Mouse (Mus musculus) midbrain, embryonic 16.5 days (tissue): Measurements from ENCODE around the gene Mrpl2. TPM values are rescaled to one million over a fixed set of nuclear protein-coding genes. Genes with fewer than 3 reads are reported as not detected.
A peak's percentile ranks its signal among the peaks of the same experiment; 100 is the strongest.

Experiments
- ATAC-seq: fragments of 200-750 bp; cut with Nextera tagmentation; 2 replicates; pipeline ENCODE4 v1.8.0; 2017; ENCODE audit warnings: moderate TSS enrichment
- H3K27ac ChIP-seq: fragments of 300-500 bp; sonication (generic); 2 replicates; pipeline ENCODE4 v1.5.1; 2014; ENCODE audit warnings: mild to moderate bottlenecking, low read length, mixed read lengths
- H3K27me3 ChIP-seq: fragments of 300-500 bp; sonication (generic); 2 replicates; pipeline ENCODE4 v1.6.1; 2014; ENCODE audit warnings: low read depth, low read length, mixed read lengths; ENCODE audit not compliant: control insufficient read depth, insufficient read depth
- H3K36me3 ChIP-seq: fragments of 300-500 bp; sonication (generic); 2 replicates; pipeline ENCODE4 v1.6.1; 2014; ENCODE audit warnings: mild to moderate bottlenecking, low read length, moderate library complexity, mixed read lengths; ENCODE audit not compliant: control insufficient read depth, insufficient read depth
- H3K4me1 ChIP-seq: fragments of 300-500 bp; sonication (generic); 2 replicates; pipeline ENCODE4 v1.6.1; 2014; ENCODE audit warnings: mild to moderate bottlenecking, low read length, mixed read lengths; ENCODE audit not compliant: control insufficient read depth, insufficient read depth
- H3K4me2 ChIP-seq: fragments of 300-500 bp; sonication (generic); 2 replicates; pipeline ENCODE4 v1.6.1; 2014; ENCODE audit warnings: mild to moderate bottlenecking, low read length, mixed read lengths
- H3K4me3 ChIP-seq: fragments of 300-500 bp; sonication (generic); 2 replicates; pipeline ENCODE4 v1.5.1; 2014; ENCODE audit warnings: low read depth, mild to moderate bottlenecking, low read length, moderate library complexity, mixed read lengths
- H3K9ac ChIP-seq: fragments of 300-500 bp; sonication (generic); 2 replicates; pipeline ENCODE4 v1.6.1; 2014; ENCODE audit warnings: low read depth, low read length, mixed read lengths
- H3K9me3 ChIP-seq: fragments of 300-500 bp; sonication (generic); replicated peaks from 2 replicates; pipeline ENCODE4 v1.6.1; 2014; ENCODE audit warnings: mild to moderate bottlenecking, low read length, mixed read lengths; ENCODE audit not compliant: control insufficient read depth, poor library complexity, severe bottlenecking
- WGBS: fragments of 180-500 bp; shearing (Covaris S2); extraction: QIAGEN DNeasy Blood & Tissue Kit; methylation state at CpG from one replicate; pipeline ENCODE4 v1.1.7; 2014; 5-methylcytosine and 5-hydroxymethylcytosine counted together
- polyA plus RNA-seq: library from polyadenylated mRNA; unstranded; fragments of >200 nt; fragmentation: Nextera tagmentation; extraction: Ambion mirVana; gene quantifications from 2 replicates; pipeline ENCODE4 v1.2.1, GENCODE M21; 2015

Mrpl2 gene
- polyA plus RNA-seq, 1 experiment from 2014 or later = 60.8 TPM

DNA sequence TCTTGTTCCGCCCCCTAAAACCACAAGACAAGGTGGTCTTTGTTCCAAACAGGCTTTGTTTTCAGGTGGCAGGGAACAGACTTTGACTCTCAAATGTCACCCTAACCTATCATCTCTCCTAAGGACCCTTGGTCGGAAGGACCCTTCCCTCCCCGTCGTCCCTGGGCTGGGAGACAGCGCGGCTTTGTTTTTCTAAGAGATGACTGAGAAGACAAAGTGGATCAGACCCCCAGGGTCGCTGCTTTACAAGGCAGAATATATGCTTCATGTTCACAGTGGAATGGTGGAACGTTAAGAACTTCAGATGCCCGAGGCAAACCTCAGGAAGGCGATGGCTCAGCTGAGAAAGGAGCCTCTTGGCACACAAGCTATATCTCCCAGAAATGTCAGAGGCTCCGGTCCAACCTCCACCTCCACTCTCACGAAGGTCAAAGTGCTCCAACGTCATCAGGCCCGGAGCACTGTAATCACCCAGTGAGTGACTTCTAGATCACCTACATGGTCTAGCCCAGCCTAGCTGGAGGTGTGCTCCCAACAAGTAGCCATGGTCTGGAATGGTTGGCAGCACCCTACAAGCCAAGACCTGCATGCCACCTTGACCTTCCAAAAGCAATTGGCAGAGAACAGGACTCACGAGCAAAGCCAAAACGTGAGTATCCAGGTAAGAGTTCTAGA, 26.2 kb upstream of the Mrpl2 start:
- 0 out of 2 replicates have a peak, but pooled peaks have one; percentile 22 for ATAC-seq
- Histone ChIP-seq H3K4me3 (no peak overlapping the region; the same call in 1 of the 2 replicates), H3K4me2 (peak overlapping the region; percentile 27), H3K9ac (peak overlapping the region; percentile 49; the same call in 1 of the 2 replicates), H3K27ac (peak overlapping the region; percentile 66), H3K4me1 (peaks cover 38% of the 10 kb centered on the region), H3K27me3 (no peaks in the 10 kb centered on the region), H3K36me3 (no peaks in the 10 kb centered on the region), H3K9me3 (no peaks in the 10 kb centered on the region)
- WGBS = 35% methylated on average over 16 of the region's 16 CpGs

DNA sequence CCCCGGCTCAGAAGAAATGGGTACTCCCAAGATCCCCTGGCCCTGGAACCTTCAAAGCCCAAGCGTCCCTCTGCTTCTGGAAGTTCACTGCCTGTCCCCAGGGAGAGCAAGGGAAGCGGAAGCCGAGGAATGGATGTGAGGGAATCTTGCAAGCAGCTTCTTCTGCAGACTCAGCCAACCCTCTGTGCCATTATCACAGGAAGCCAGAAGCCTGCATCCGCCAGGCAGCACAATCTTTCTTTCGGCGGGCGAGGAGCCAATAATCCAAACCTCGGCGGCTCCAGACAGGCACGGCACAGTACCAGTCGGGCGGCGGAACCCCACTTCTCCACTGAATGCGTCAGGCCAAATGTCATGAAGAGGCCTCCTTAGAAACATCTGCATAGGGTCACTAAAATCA, 24.7 kb upstream of the Mrpl2 start:
- no peak overlapping the region; the same call in 1 of the 2 replicates for H3K4me2 ChIP-seq
- H3K4me1 ChIP-seq = peaks cover 38% of the 10 kb centered on the region
- no peaks in the 10 kb centered on the region for H3K9me3 ChIP-seq
- H3K27me3 ChIP-seq = no peaks in the 10 kb centered on the region
- H3K36me3 ChIP-seq = no peaks in the 10 kb centered on the region
- H3K27ac ChIP-seq = peak overlapping the region; percentile 6; the same call in 1 of the 2 replicates
- no peak for ATAC-seq
- no peak overlapping the region for H3K4me3 ChIP-seq
- WGBS = 64% methylated on average over 15 of the region's 15 CpGs
- no peak overlapping the region for H3K9ac ChIP-seq

GRCm38 (mm10) chr17:46622269-46622668, 23.8 kb upstream of the Mrpl2 start:
- Histone ChIP-seq H3K4me1 (peaks cover 40% of the 10 kb centered on the region), H3K4me2 (no peak overlapping the region), H3K27me3 (no peaks in the 10 kb centered on the region), H3K4me3 (no peak overlapping the region), H3K27ac (no peak overlapping the region), H3K9me3 (no peaks in the 10 kb centered on the region), H3K36me3 (no peaks in the 10 kb centered on the region), H3K9ac (no peak overlapping the region)
- ATAC-seq = no peak
- 88% methylated on average over 11 of the region's 11 CpGs for WGBS

- ATAC-seq = no peak
- H3K4me2 ChIP-seq = no peak overlapping the region
- no peaks in the 10 kb centered on the region for H3K27me3 ChIP-seq
- no peaks in the 10 kb centered on the region for H3K9me3 ChIP-seq
- 33% methylated on average over 10 of the region's 10 CpGs for WGBS
- H3K4me1 ChIP-seq = peaks cover 38% of the 10 kb centered on the region
- no peak overlapping the region for H3K9ac ChIP-seq
- H3K4me3 ChIP-seq = no peak overlapping the region
- no peaks in the 10 kb centered on the region for H3K36me3 ChIP-seq
- H3K27ac ChIP-seq = no peak overlapping the region
These were observed 22.0 kb upstream of the Mrpl2 start for GRCm38 (mm10) chr17:46623819-46624557.

- Histone ChIP-seq H3K9ac (no peak overlapping the region), H3K9me3 (no peaks in the 10 kb centered on the region), H3K27me3 (no peaks in the 10 kb centered on the region), H3K4me1 (peaks cover 33% of the 10 kb centered on the region), H3K36me3 (no peaks in the 10 kb centered on the region), H3K4me3 (no peak overlapping the region), H3K4me2 (no peak overlapping the region), H3K27ac (no peak overlapping the region)
- 78% methylated on average over 12 of the region's 12 CpGs for WGBS
- no peak for ATAC-seq
These were observed 21.4 kb upstream of the Mrpl2 start for GRCm38 (mm10) chr17:46624598-46624997.

DNA sequence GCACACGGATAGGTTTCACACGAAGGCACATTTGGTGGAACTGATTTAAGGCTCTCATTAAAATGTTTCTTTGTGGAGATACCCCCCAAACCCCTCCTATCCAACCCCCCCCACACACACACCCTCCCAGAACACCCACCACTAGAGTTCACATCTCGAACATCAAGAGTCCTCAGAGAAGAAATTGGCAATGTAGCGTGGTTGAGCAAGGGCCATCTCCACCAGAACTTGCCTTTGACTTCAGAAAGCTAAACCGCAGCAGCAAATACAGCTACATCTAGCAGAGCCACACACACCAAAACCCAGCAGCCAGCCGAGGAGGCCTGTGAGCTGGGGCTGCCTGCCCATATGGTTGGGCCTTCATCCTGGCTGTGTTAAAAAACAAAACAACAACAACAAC, 18.6 kb upstream of the Mrpl2 start:
- Histone ChIP-seq H3K27me3 (no peaks in the 10 kb centered on the region), H3K4me3 (peak overlapping the region; percentile 96; the same call in 1 of the 2 replicates), H3K4me1 (peaks cover 30% of the 10 kb centered on the region), H3K4me2 (peak overlapping the region; percentile 65), H3K27ac (no peak overlapping the region), H3K9me3 (no peaks in the 10 kb centered on the region), H3K9ac (peak overlapping the region; percentile 97; the same call in 1 of the 2 replicates), H3K36me3 (peaks cover 5% of the 10 kb centered on the region)
- 58% methylated on average over 6 of the region's 6 CpGs for WGBS
- no peak for ATAC-seq

DNA sequence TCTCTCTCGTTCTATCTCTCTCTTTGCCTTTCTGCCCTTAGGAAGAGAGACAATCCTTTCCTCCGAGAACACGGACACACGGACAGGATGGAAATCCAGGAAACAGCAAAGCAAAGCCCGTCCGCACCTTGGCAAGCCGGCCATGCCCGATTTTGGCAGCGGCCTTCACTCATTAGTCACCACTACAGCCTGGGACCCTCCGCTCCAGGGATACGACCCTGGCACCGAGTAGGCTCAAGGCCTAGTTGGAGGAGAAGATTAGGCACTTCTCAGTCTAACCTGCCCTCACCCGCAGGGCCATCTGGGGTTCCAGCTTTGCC, 17.6 kb upstream of the Mrpl2 start:
- no peaks in the 10 kb centered on the region for H3K27me3 ChIP-seq
- H3K27ac ChIP-seq = peak overlapping the region; percentile 89
- H3K36me3 ChIP-seq = peaks cover 11% of the 10 kb centered on the region
- no peaks in the 10 kb centered on the region for H3K9me3 ChIP-seq
- peaks cover 30% of the 10 kb centered on the region for H3K4me1 ChIP-seq
- ATAC-seq = peak; percentile 37
- WGBS = 0% methylated on average over 13 of the region's 13 CpGs
- peak overlapping the region; percentile 96 for H3K4me3 ChIP-seq
- H3K9ac ChIP-seq = peak overlapping the region; percentile 97
- peak overlapping the region; percentile 65 for H3K4me2 ChIP-seq

DNA sequence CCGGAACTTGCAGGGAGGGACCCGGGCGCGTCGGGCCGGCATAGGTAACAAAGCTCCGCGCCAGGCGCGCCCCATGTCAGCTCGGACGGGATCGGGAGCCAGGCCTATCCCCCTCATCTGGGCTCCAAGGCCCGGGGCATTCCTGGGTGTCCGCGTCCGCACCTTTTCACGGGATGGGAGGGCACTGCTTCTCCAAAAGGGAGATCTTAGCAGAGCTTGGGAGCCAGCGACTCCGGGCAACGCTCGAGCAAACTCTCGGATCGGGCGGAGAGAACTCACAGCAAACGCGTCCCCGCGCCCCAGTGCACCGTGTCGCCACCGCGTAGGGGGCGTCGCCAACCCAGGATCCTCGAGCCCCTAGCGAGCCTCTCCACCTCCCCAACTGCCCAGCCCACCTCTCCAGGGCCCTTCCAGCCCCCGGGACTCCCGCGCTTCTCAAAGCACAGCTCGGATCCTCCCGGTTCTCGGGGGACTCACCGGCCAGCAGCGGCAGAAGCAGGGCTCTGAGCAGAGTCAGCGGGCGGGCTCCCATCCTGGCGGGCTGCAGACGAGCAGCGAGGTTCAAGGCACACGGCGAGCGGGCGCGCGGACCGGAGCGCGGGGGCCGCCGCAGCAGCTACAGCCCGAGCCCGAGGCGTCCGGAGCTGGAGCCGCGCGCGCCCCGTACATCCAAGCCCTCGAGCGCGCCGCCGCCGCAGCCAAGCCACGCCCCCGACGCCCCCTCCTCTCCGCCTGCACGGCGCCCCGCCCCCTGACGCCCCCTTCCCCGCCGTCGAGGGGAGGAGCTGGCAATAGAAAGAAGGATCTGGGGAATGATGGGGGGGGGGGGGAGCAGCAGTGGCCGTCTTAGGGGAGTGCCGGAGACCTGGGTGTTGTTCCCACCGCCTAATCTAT, 17.0 kb upstream of the Mrpl2 start, which contains the start of gene Ptk7:
Gene Ptk7 (minus strand): TSS at position 714 of the 894 bp plus-strand sequence.
- ATAC-seq = peak; percentile 78

More for the DNA sequence above, 17.0 kb upstream of the Mrpl2 start, which contains the start of gene Ptk7:
- peaks cover 11% of the 10 kb centered on the region for H3K36me3 ChIP-seq
- H3K4me3 ChIP-seq = peak within 1 kb of the TSS; percentile 96
- WGBS = under 1% methylated on average over 65 of the region's 90 CpGs
- H3K4me1 ChIP-seq = peaks cover 26% of the 10 kb centered on the region
- H3K27me3 ChIP-seq = no peaks in the 10 kb centered on the region
- H3K27ac ChIP-seq = peak within 1 kb of the TSS; percentile 89
- H3K4me2 ChIP-seq = peak within 1 kb of the TSS; percentile 65
- H3K9ac ChIP-seq = peak within 1 kb of the TSS; percentile 97
- no peaks in the 10 kb centered on the region for H3K9me3 ChIP-seq
